Mouse (Mus musculus) kidney, adult 2 months (tissue): ENCODE data around the gene 5730522E02Rik. TPM values are rescaled to one million over a fixed set of nuclear protein-coding genes. Genes with fewer than 3 reads are reported as not detected.
A peak's percentile ranks its signal among the peaks of the same experiment; 100 is the strongest.

Source experiments
- DNase-seq: peaks from one replicate; pipeline ENCODE4 v3.0.0; 2021
- H3K27ac ChIP-seq: fragments of 200-500 bp; 2 replicates; pipeline ENCODE4 v1.5.1; 2012; ENCODE audit warnings: low read depth, low read length, control low read depth, inconsistent platforms; ENCODE audit not compliant: insufficient read depth
- H3K27me3 ChIP-seq: fragments of 200-500 bp; replicated peaks from 2 replicates; pipeline ENCODE4 v1.6.1; 2012; ENCODE audit warnings: mild to moderate bottlenecking, moderate library complexity, low read length, inconsistent platforms; ENCODE audit not compliant: control insufficient read depth, insufficient read depth
- H3K36me3 ChIP-seq: fragments of 200-500 bp; 2 replicates; pipeline ENCODE4 v1.6.1; 2012; ENCODE audit warnings: mild to moderate bottlenecking, moderate library complexity, low read length, inconsistent platforms; ENCODE audit not compliant: control insufficient read depth, insufficient read depth
- H3K4me1 ChIP-seq: fragments of 200-500 bp; 2 replicates; pipeline ENCODE4 v1.6.1; 2011; ENCODE audit warnings: low read length; ENCODE audit not compliant: control insufficient read depth, insufficient read depth
- H3K4me3 ChIP-seq: fragments of 200-500 bp; 2 replicates; pipeline ENCODE4 v1.5.1; 2011; ENCODE audit warnings: mild to moderate bottlenecking, low read depth, low read length, control low read depth; ENCODE audit not compliant: insufficient read depth
- CTCF ChIP-seq: fragments of 200-500 bp; conservative IDR thresholded peaks from 2 replicates; pipeline ENCODE4 v1.5.1; 2011; ENCODE audit warnings: low read depth, mild to moderate bottlenecking, control low read depth, low read length, moderate library complexity, mixed read lengths; ENCODE audit not compliant: insufficient read depth, insufficient read length
- POLR2A ChIP-seq: fragments of 200-500 bp; IDR thresholded peaks from one replicate; pipeline ENCODE4 v1.6.1; 2011; ENCODE audit warnings: low read depth, low read length, control low read depth
- WGBS: fragments of 180-500 bp; shearing (Covaris S2); methylation state at CpG from one replicate; pipeline ENCODE4 v1.1.7; 2018; 5-methylcytosine and 5-hydroxymethylcytosine counted together
- polyA plus RNA-seq: library from polyadenylated mRNA; depleted of rRNA; stranded (reverse); fragments of >200 nt; gene quantifications from 2 replicates; pipeline ENCODE4 v1.2.3, GENCODE M21; 2012

5730522E02Rik gene
- polyA plus RNA-seq, 1 experiment: 0.06 TPM

- TF ChIP-seq POLR2A (no peak), CTCF (no peak)
- Histone ChIP-seq H3K36me3 (no peaks in the 10 kb centered on the region), H3K4me3 (no peak overlapping the region), H3K27me3 (no peaks in the 10 kb centered on the region), H3K27ac (no peak overlapping the region), H3K4me1 (no peaks in the 10 kb centered on the region)
- no peak for DNase-seq
Observed at GRCm38 (mm10) chr11:26201778-26202097, 8.8 kb downstream of the 5730522E02Rik start.

- H3K4me1 ChIP-seq: no peaks in the 10 kb centered on the region
- DNase-seq: peak; percentile 56
- 49% methylated on average over 4 of the region's 4 CpGs for WGBS
- no peaks in the 10 kb centered on the region for H3K27me3 ChIP-seq
- peak; percentile 83 for TF ChIP-seq CTCF
- no peak for TF ChIP-seq POLR2A
- H3K27ac ChIP-seq: no peak overlapping the region
- no peak overlapping the region for H3K4me3 ChIP-seq
- no peaks in the 10 kb centered on the region for H3K36me3 ChIP-seq
Observed at GRCm38 (mm10) chr11:26200970-26201777, 9.4 kb downstream of the 5730522E02Rik start.

- Histone ChIP-seq H3K27me3 (no peaks in the 10 kb centered on the region), H3K4me3 (no peak overlapping the region), H3K27ac (no peak overlapping the region), H3K4me1 (no peaks in the 10 kb centered on the region), H3K36me3 (no peaks in the 10 kb centered on the region)
- DNase-seq: no peak
- WGBS: 81% methylated on average over 3 of the region's 3 CpGs
- TF ChIP-seq CTCF: no peak
- TF ChIP-seq POLR2A: no peak
Observed at GRCm38 (mm10) chr11:26195468-26195867, 15.1 kb downstream of the 5730522E02Rik start.

GRCm38 (mm10) chr11:26187231-26187967, 23.2 kb downstream of the 5730522E02Rik start:
- TF ChIP-seq CTCF: no peak
- TF ChIP-seq POLR2A: no peak
- no peaks in the 10 kb centered on the region for H3K36me3 ChIP-seq
- no peak overlapping the region for H3K27ac ChIP-seq
- no peaks in the 10 kb centered on the region for H3K4me1 ChIP-seq
- DNase-seq: no peak
- H3K4me3 ChIP-seq: no peak overlapping the region
- 91% methylated on average over 3 of the region's 3 CpGs for WGBS
- no peaks in the 10 kb centered on the region for H3K27me3 ChIP-seq

GRCm38 (mm10) chr11:26170572-26170971, 40.0 kb downstream of the 5730522E02Rik start:
- no peak overlapping the region for H3K4me3 ChIP-seq

GRCm38 (mm10) chr11:26167609-26167971, 43.0 kb downstream of the 5730522E02Rik start:
- TF ChIP-seq POLR2A: no peak
- TF ChIP-seq CTCF: no peak
- 95% methylated on average over 7 of the region's 7 CpGs for WGBS
- no peaks in the 10 kb centered on the region for H3K36me3 ChIP-seq
- H3K27ac ChIP-seq: no peak overlapping the region
- H3K4me1 ChIP-seq: no peaks in the 10 kb centered on the region
- no peak overlapping the region for H3K4me3 ChIP-seq
- no peak for DNase-seq
- H3K27me3 ChIP-seq: no peaks in the 10 kb centered on the region

More at GRCm38 (mm10) chr11:26170572-26170971, 40.0 kb downstream of the 5730522E02Rik start:
- Histone ChIP-seq H3K4me1 (no peaks in the 10 kb centered on the region), H3K27ac (no peak overlapping the region), H3K27me3 (no peaks in the 10 kb centered on the region), H3K36me3 (no peaks in the 10 kb centered on the region)
- 99% methylated on average over 2 of the region's 2 CpGs for WGBS
- no peak for TF ChIP-seq POLR2A
- no peak for TF ChIP-seq CTCF
- no peak for DNase-seq

- Histone ChIP-seq H3K4me1 (no peaks in the 10 kb centered on the region), H3K4me3 (no peak overlapping the region), H3K27ac (no peak overlapping the region), H3K36me3 (no peaks in the 10 kb centered on the region), H3K27me3 (no peaks in the 10 kb centered on the region)
- 64% methylated on average over 4 of the region's 4 CpGs for WGBS
- no peak for TF ChIP-seq CTCF
- no peak for TF ChIP-seq POLR2A
- DNase-seq: no peak
Observed at GRCm38 (mm10) chr11:26166966-26167608, 43.5 kb downstream of the 5730522E02Rik start.
